Mouse (Mus musculus) bone marrow, adult 2 months (tissue): ENCODE measurements around the gene Dlgap1.

Experiments
- CTCF ChIP-seq: fragments of 200-500 bp; IDR thresholded peaks from 2 replicates; pipeline ENCODE4 v1.5.1; 2011; ENCODE audit warnings: low read length, control low read depth; ENCODE audit not compliant: control insufficient read depth, insufficient read depth
- POLR2A ChIP-seq: fragments of 200-500 bp; IDR thresholded peaks from 2 replicates; pipeline ENCODE4 v1.6.1; 2011; ENCODE audit warnings: low read depth, mild to moderate bottlenecking, control low read depth, low read length, borderline replicate concordance; ENCODE audit not compliant: control insufficient read depth

DNA sequence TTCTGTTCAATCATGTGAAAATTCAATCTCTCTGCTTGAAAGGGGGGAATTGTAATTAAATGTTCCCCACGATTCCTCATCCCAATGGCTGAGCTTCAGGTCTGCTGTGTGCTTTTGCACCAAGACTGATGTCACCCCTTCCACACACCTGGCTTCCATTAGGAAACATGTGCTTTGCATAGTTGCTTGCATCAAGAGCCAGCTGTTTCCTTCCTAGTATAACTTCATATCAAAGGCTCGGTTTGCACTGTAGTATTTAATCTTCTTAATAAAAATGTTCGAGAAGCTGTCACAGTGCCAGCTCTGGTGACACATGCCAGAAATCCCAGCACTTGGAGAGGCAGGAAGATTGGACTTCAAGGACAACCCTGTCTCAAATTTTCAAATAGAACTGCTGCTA lies 428.3 kb downstream of the Dlgap1 start:
- TF ChIP-seq CTCF, result no peak
- TF ChIP-seq POLR2A, result no peak
